Mouse (Mus musculus) colon, adult 2 months (tissue): Measurements from ENCODE around the gene Olfr1299. TPM values are rescaled to one million over a fixed set of nuclear protein-coding genes. Genes with fewer than 3 reads are reported as not detected.

Experiments used
- polyA plus RNA-seq: library from polyadenylated mRNA; depleted of rRNA; stranded (reverse); fragments of >200 nt; gene quantifications from 2 replicates; pipeline ENCODE4 v1.2.3, GENCODE M21; 2012; rRNA removed

The Olfr1299 gene
- not detected in 2 replicates for polyA plus RNA-seq

DNA sequence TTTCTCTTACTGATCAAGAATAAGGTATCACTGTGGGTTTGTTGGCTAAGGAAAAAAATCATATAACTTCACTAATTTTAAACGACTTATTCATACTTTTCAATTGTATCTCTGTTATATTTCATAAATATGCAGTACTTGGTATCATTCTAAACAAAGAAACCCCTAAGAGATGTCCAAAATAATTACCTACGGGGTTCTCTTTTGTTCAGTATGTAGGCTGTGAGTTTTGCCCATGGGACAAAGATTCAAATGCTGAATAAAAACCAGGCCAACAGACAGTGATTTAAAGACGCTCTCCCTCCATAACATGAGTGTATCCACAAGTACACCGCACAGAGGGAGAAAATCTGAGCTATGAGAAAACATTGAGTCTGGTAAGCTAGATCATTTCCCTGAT is at the start of gene Olfr1299:
Gene Olfr1299 (plus strand): TSS at position 301 of the 400 bp plus-strand sequence.

GRCm38 (mm10) chr2:111626397-111626796 is 34.8 kb upstream of the Olfr1299 start, which contains the start of gene Olfr1297:
TSS of gene Olfr1297 (minus strand) at chr2:111626497.

DNA sequence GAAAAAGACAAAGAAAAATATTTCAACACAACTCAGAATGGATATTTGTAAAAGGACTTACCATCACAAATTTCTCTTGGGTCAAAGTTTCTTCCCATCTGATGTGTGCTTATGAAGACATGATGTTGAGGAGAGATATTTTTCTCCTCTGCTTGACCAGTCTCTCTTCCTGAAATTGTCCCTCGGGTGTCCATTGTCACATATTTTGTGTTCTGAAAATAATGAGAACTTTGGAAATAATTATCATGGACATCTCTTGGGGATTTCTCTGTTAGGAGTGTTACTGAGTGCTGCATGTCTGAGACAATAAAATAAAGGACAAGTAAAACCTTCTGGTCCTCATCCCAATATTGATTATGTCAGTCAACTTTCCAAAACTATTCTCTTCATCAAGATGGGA is 12.1 kb upstream of the Olfr1299 start, which contains the start of gene Olfr1298:
Gene Olfr1298 (minus strand): TSS at position 101 of the 400 bp plus-strand sequence.

Other genes starting within 250 kb of the Olfr1299 start
- not detected in 2 replicates for gene Olfr1286, start 238.3 kb upstream of the Olfr1299 start, polyA plus RNA-seq
- not detected in 2 replicates for gene Olfr1287, start 212.3 kb upstream of the Olfr1299 start, polyA plus RNA-seq
- not detected in 2 replicates for gene Olfr1288, start 187.3 kb upstream of the Olfr1299 start, polyA plus RNA-seq
- not detected in 2 replicates for gene Olfr1289, start 180.6 kb upstream of the Olfr1299 start, polyA plus RNA-seq
- gene Olfr1290, start 167.6 kb upstream of the Olfr1299 start, polyA plus RNA-seq = not detected in 2 replicates
- gene Olfr1291-ps1, start 164.2 kb upstream of the Olfr1299 start, polyA plus RNA-seq = not detected in 2 replicates
- not detected in 2 replicates for gene Olfr1293-ps, start 136.2 kb upstream of the Olfr1299 start, polyA plus RNA-seq
- not detected in 2 replicates for gene Olfr1294, start 121.1 kb upstream of the Olfr1299 start, polyA plus RNA-seq
- not detected in 2 replicates for gene Olfr1295, start 91.7 kb upstream of the Olfr1299 start, polyA plus RNA-seq
- not detected in 2 replicates for gene Olfr1297, start 34.9 kb upstream of the Olfr1299 start, polyA plus RNA-seq
- gene Olfr1298, start 12.2 kb upstream of the Olfr1299 start, polyA plus RNA-seq = not detected in 2 replicates
- gene Olfr1301, start 89.6 kb downstream of the Olfr1299 start, polyA plus RNA-seq = not detected in 2 replicates
- not detected in 2 replicates for gene Olfr1302, start 116.0 kb downstream of the Olfr1299 start, polyA plus RNA-seq
- gene Olfr1303, start 158.9 kb downstream of the Olfr1299 start, polyA plus RNA-seq = not detected in 2 replicates
- not detected in 2 replicates for gene Olfr1305, start 215.7 kb downstream of the Olfr1299 start, polyA plus RNA-seq